Mouse (Mus musculus) MEL (cell line): ENCODE measurements around the gene Pard3b. TPM values are rescaled to one million over a fixed set of nuclear protein-coding genes. Genes with fewer than 3 reads are reported as not detected.

Experiments
- DNase-seq: peaks from one replicate; pipeline ENCODE4 v3.0.0; 2011; ENCODE audit warnings: low read depth, low spot score
- H3K27ac ChIP-seq: 2 replicates; pipeline ENCODE4 v1.5.1; 2012; ENCODE audit warnings: low read depth, mild to moderate bottlenecking, control low read depth, low read length, moderate library complexity; ENCODE audit not compliant: control insufficient read depth
- H3K27me3 ChIP-seq, 2 experiments: fragments of 150-350 bp in 1 of 2; sonication (generic) in 1 of 2; 2 replicates each; pipeline ENCODE4 v1.6.1; 2012; ENCODE audit warnings: low read length in 2 of 2, mild to moderate bottlenecking in 2 of 2, improper control_type of control experiment in 1 of 2, moderate library complexity in 1 of 2; ENCODE audit not compliant: insufficient read depth in 2 of 2, control insufficient read depth in 1 of 2
- H3K36me3 ChIP-seq, 2 experiments: 2 replicates each; pipeline ENCODE4 v1.6.1; 2012 to 2014; ENCODE audit warnings: low read length in 2 of 2, improper control_type of control experiment in 1 of 2, inconsistent platforms in 1 of 2, mild to moderate bottlenecking in 1 of 2; ENCODE audit not compliant: insufficient read depth in 2 of 2, control insufficient read depth in 1 of 2
- H3K4me1 ChIP-seq, 2 experiments: fragments of 150-350 bp in 1 of 2; sonication (generic) in 1 of 2; 2 replicates each; pipeline ENCODE4 v1.6.1; 2012; ENCODE audit warnings: low read length in 2 of 2, improper control_type of control experiment in 1 of 2, mild to moderate bottlenecking in 1 of 2; ENCODE audit not compliant: insufficient read depth in 2 of 2, control insufficient read depth in 1 of 2
- H3K4me3 ChIP-seq, 2 experiments: fragments of 150-350 bp in 1 of 2; sonication (generic) in 1 of 2; 2 replicates each; pipeline ENCODE4 v1.5.1; 2012; ENCODE audit warnings: low read depth in 2 of 2, low read length in 2 of 2, mild to moderate bottlenecking in 2 of 2, moderate library complexity in 2 of 2, control low read depth in 1 of 2, improper control_type of control experiment in 1 of 2; ENCODE audit not compliant: control insufficient read depth in 1 of 2, insufficient read depth in 1 of 2
- H3K79me2 ChIP-seq: 2 replicates; pipeline ENCODE4 v1.6.1; 2012; ENCODE audit warnings: mild to moderate bottlenecking, low read length, moderate library complexity; ENCODE audit not compliant: control insufficient read depth, poor library complexity, insufficient read depth
- H3K9ac ChIP-seq: 2 replicates; pipeline ENCODE4 v1.6.1; 2012; ENCODE audit warnings: low read depth, mild to moderate bottlenecking, control low read depth, low read length, moderate library complexity; ENCODE audit not compliant: control insufficient read depth, poor library complexity, severe bottlenecking
- H3K9me3 ChIP-seq: fragments of 150-350 bp; sonication (generic); replicated peaks from 2 replicates; pipeline ENCODE4 v1.6.1; 2012; ENCODE audit warnings: mild to moderate bottlenecking, low read length, improper control_type of control experiment, moderate library complexity; ENCODE audit not compliant: insufficient read depth
- CHD2 ChIP-seq: IDR thresholded peaks from 2 replicates; pipeline ENCODE4 v1.6.1; 2011; ENCODE audit warnings: low read length, improper control_type of control experiment
- CTCF ChIP-seq, 3 experiments: IDR thresholded peaks in 2 of 3; conservative IDR thresholded peaks in 1 of 3; 2 replicates each; pipeline ENCODE4 v1.5.1; 2011 to 2012; ENCODE audit warnings: low read length in 3 of 3, low read depth in 2 of 3, mild to moderate bottlenecking in 2 of 3, improper control_type of control experiment in 1 of 3, inconsistent platforms in 1 of 3, mixed read lengths in 1 of 3, moderate library complexity in 1 of 3; ENCODE audit not compliant: control insufficient read depth in 1 of 3, insufficient read depth in 1 of 3, poor library complexity in 1 of 3, severe bottlenecking in 1 of 3
- ETS1 ChIP-seq: IDR thresholded peaks from 2 replicates; pipeline ENCODE4 v1.6.1; 2012; ENCODE audit warnings: low read depth, mild to moderate bottlenecking, inconsistent platforms, low read length, improper control_type of control experiment, moderate library complexity
- GATA1 ChIP-seq: IDR thresholded peaks from 2 replicates; pipeline ENCODE4 v1.6.1; 2011; ENCODE audit warnings: low read depth, low read length, improper control_type of control experiment
- HCFC1 ChIP-seq: IDR thresholded peaks from 2 replicates; pipeline ENCODE4 v1.6.1; 2012; ENCODE audit warnings: low read depth, mild to moderate bottlenecking, inconsistent platforms, low read length, improper control_type of control experiment, moderate library complexity
- MAX ChIP-seq: IDR thresholded peaks from 2 replicates; pipeline ENCODE4 v1.6.1; 2011; ENCODE audit warnings: low read length, improper control_type of control experiment
- MEF2A ChIP-seq: IDR thresholded peaks from 2 replicates; pipeline ENCODE4 v1.6.1; 2014; ENCODE audit warnings: low read depth, mild to moderate bottlenecking, inconsistent platforms, low read length, improper control_type of control experiment; ENCODE audit not compliant: poor library complexity, insufficient replicate concordance, severe bottlenecking; ENCODE audit errors: extremely low read depth
- MXI1 ChIP-seq: IDR thresholded peaks from 2 replicates; pipeline ENCODE4 v1.6.1; 2011; ENCODE audit warnings: mild to moderate bottlenecking, low read depth, low read length, improper control_type of control experiment
- POLR2A ChIP-seq, 2 experiments: IDR thresholded peaks; 2 replicates each; pipeline ENCODE4 v1.6.1; 2011 to 2012; ENCODE audit warnings: low read length in 2 of 2, mild to moderate bottlenecking in 2 of 2, control low read depth in 1 of 2, improper control_type of control experiment in 1 of 2, low read depth in 1 of 2, moderate library complexity in 1 of 2; ENCODE audit not compliant: control insufficient read depth in 1 of 2, insufficient read depth in 1 of 2, poor library complexity in 1 of 2
- POLR2AphosphoS2 ChIP-seq: IDR thresholded peaks from 2 replicates; pipeline ENCODE4 v1.6.1; 2011; ENCODE audit warnings: low read length, improper control_type of control experiment
- SIN3A ChIP-seq: IDR thresholded peaks from 2 replicates; pipeline ENCODE4 v1.6.1; 2012; ENCODE audit warnings: low read length, improper control_type of control experiment, inconsistent platforms
- SMC3 ChIP-seq: IDR thresholded peaks from 2 replicates; pipeline ENCODE4 v1.6.1; 2011; ENCODE audit warnings: low read depth, low read length, improper control_type of control experiment
- UBTF ChIP-seq: IDR thresholded peaks from 2 replicates; pipeline ENCODE4 v1.6.1; 2012; ENCODE audit warnings: low read depth, mild to moderate bottlenecking, inconsistent platforms, low read length, improper control_type of control experiment, moderate library complexity, borderline replicate concordance; ENCODE audit not compliant: insufficient read depth
- ZC3H11A ChIP-seq: IDR thresholded peaks from 2 replicates; pipeline ENCODE4 v1.6.1; 2012; ENCODE audit warnings: low read depth, mild to moderate bottlenecking, inconsistent platforms, low read length, improper control_type of control experiment
- ZNF384 ChIP-seq: IDR thresholded peaks from 2 replicates; pipeline ENCODE4 v1.6.1; 2012; ENCODE audit warnings: low read depth, mild to moderate bottlenecking, inconsistent platforms, low read length, improper control_type of control experiment
- polyA plus RNA-seq, 2 experiments: library from polyadenylated mRNA; stranded (reverse) in 1 of 2; unstranded in 1 of 2; fragments of >175 nt in 1 of 2; fragments of >200 nt in 1 of 2; gene quantifications; 2 replicates each; pipeline versions ENCODE4 v1.2.1 to v1.2.4; 2012; ENCODE audit warnings: low replicate concordance in 2 of 2, low read depth in 1 of 2; ENCODE audit not compliant: insufficient read length in 2 of 2, insufficient read depth in 1 of 2, missing spikeins in 1 of 2
- total RNA-seq: library from RNA; depleted of rRNA; stranded (reverse); fragments of 300-350 nt; gene quantifications from 2 replicates; pipeline ENCODE4 v1.2.3, GENCODE M21; 2012

Gene Pard3b
- total and polyA plus RNA-seq, 3 experiments = not detected

DNA sequence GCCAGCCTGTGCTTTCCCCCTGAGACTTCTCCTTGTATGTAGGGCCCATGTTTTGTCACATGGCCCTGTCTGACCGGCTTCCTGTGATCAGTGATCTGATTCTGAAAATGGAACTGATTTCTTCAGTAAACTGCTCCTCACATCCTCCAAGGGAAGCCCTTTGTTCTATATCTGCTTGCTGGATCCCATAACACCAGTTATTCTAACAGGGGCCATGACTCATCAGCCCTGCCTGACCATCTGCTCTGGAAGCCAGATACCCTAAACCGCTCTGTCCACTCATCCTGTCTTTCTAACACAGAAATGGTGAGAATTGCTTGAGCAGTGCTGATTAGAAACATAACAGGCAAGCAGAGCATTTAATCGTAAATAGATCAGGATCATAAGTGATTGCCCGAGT is 910.3 kb downstream of the Pard3b start:
- no peak for DNase-seq
- Histone ChIP-seq H3K27me3 (no peaks in the 10 kb centered on the region), H3K79me2 (no peaks in the 10 kb centered on the region), H3K36me3 (no peaks in the 10 kb centered on the region), H3K4me3 (no peak overlapping the region), H3K9ac (no peak overlapping the region), H3K9me3 (no peaks in the 10 kb centered on the region), H3K4me1 (no peaks in the 10 kb centered on the region), H3K27ac (no peak overlapping the region)
- no peak for TF ChIP-seq MXI1
- no peak for TF ChIP-seq SMC3
- no peak for TF ChIP-seq CHD2
- no peak for TF ChIP-seq UBTF
- no peak for TF ChIP-seq CTCF (IDR thresholded peaks at IDR 0.05 in 2 of 3, conservative IDR thresholded peaks at IDR 0.05 in 1 of 3; ENCODE audit: control insufficient read depth in 1 of 3, insufficient read depth in 1 of 3, low read depth in 2 of 3, low read length in 3 of 3, poor library complexity in 1 of 3, severe bottlenecking in 1 of 3)
- no peak for TF ChIP-seq ZC3H11A
- no peak for TF ChIP-seq GATA1
- no peak for TF ChIP-seq MEF2A
- TF ChIP-seq HCFC1 = no peak
- TF ChIP-seq MAX = no peak

DNA sequence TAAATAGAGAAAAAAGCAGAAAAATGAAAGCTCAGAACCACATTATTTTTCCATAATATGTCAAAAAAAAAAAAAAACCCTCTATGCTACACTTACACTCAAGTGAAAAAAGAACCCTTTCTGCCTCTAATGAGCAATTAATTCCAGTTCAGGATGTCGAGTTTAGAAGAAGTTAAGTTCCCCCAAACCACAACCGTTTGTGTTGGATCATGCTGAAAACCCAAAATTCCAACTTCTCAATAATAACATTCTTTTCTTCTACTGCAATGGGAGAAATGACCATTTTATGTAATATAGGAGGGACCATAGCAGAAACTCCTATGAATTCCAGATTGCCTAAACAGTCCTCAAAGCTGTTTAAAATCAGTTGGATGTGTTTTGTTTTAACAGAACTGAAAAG is 911.9 kb downstream of the Pard3b start:
- H3K36me3 ChIP-seq = no peaks in the 10 kb centered on the region

DNA sequence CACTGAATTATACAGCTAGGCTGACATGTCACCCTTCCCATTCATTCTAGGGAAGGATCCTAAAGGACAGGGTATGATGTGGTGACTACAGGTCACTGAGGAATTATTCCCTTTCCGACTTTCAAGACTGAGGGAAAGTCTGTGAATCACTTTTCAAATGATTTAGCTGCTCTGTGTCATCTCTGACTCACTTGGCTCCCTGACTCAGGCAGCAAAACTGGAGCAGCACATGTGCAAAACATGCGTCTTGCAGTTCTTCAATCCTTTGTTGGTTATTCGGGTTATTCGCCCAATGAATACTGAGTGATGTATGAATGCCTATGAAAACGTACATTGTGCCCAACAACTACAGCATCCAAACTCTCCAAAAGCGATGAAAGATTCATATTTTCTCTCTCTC is 912.9 kb downstream of the Pard3b start:
- no peak overlapping the region for H3K4me3 ChIP-seq
- H3K27ac ChIP-seq = no peak overlapping the region
- no peak overlapping the region for H3K9ac ChIP-seq
- TF ChIP-seq POLR2A (IDR thresholded peaks at IDR 0.05; ENCODE audit: control insufficient read depth in 1 of 2, insufficient read depth in 1 of 2, low read depth in 1 of 2, low read length in 2 of 2, poor library complexity in 1 of 2) = no peak
- TF ChIP-seq POLR2AphosphoS2 = no peak
- H3K4me1 ChIP-seq = no peaks in the 10 kb centered on the region
- no peaks in the 10 kb centered on the region for H3K9me3 ChIP-seq
- no peaks in the 10 kb centered on the region for H3K36me3 ChIP-seq
- no peak for DNase-seq
- H3K27me3 ChIP-seq = no peaks in the 10 kb centered on the region
- H3K79me2 ChIP-seq = no peaks in the 10 kb centered on the region

More for the DNA sequence above, 911.9 kb downstream of the Pard3b start:
- Histone ChIP-seq H3K9me3 (no peaks in the 10 kb centered on the region), H3K27ac (no peak overlapping the region), H3K9ac (no peak overlapping the region), H3K4me3 (no peak overlapping the region), H3K4me1 (no peaks in the 10 kb centered on the region), H3K79me2 (no peaks in the 10 kb centered on the region), H3K27me3 (no peaks in the 10 kb centered on the region)
- no peak for DNase-seq
- TF ChIP-seq CHD2 (no peak), MEF2A (no peak), ZNF384 (no peak), ETS1 (no peak), SIN3A (no peak)
